Mouse (Mus musculus): ENCODE data around the gene Bcas3. TPM values are rescaled to one million over a fixed set of nuclear protein-coding genes. Genes with fewer than 3 reads are reported as not detected.

Bcas3 gene
- polyA plus RNA-seq, 1 experiment from 2014 or later = 28.0 TPM

GRCm38 (mm10) chr11:85807353-85807752, 454.4 kb downstream of the Bcas3 start:
- Histone ChIP-seq H3K4me3 (ENCODE audit: low read depth, low read length) (no peak overlapping the region), H3K9ac (ENCODE audit: low read depth, low read length) (no peak overlapping the region), H3K9me3 (ENCODE audit: control insufficient read depth, low read length) (no peaks in the 10 kb centered on the region), H3K27ac (replicated peaks; ENCODE audit: low read depth, low read length) (no peak overlapping the region), H3K4me2 (ENCODE audit: low read depth, low read length) (no peak overlapping the region), H3K4me1 (ENCODE audit: control insufficient read depth, insufficient read depth, low read length) (0 out of 2 replicates have a peak, but pooled peaks cover 4% of the 10 kb centered on the region), H3K36me3 (ENCODE audit: control insufficient read depth, insufficient read depth, low read length) (no peaks in the 10 kb centered on the region), H3K27me3 (replicated peaks; ENCODE audit: control insufficient read depth, insufficient read depth, low read length) (no peaks in the 10 kb centered on the region)
- ATAC-seq (ENCODE audit: low read depth) = no peak
- WGBS = 68% methylated on average over 11 of the region's 11 CpGs
- no peak for DNase-seq (ENCODE audit: low spot score)

- 66% methylated on average over 4 of the region's 4 CpGs for WGBS
- H3K4me3 ChIP-seq (ENCODE audit: low read depth, low read length) = no peak overlapping the region
- ATAC-seq (ENCODE audit: low read depth) (no peak), DNase-seq (ENCODE audit: low spot score) (no peak)
- no peaks in the 10 kb centered on the region for H3K9me3 ChIP-seq (ENCODE audit: control insufficient read depth, low read length)
- 0 out of 2 replicates have a peak, but pooled peaks cover 12% of the 10 kb centered on the region for H3K4me1 ChIP-seq (ENCODE audit: control insufficient read depth, insufficient read depth, low read length)
- no peaks in the 10 kb centered on the region for H3K36me3 ChIP-seq (ENCODE audit: control insufficient read depth, insufficient read depth, low read length)
- no peaks in the 10 kb centered on the region for H3K27me3 ChIP-seq (replicated peaks; ENCODE audit: control insufficient read depth, insufficient read depth, low read length)
- H3K9ac ChIP-seq (ENCODE audit: low read depth, low read length) = no peak overlapping the region
- H3K27ac ChIP-seq (replicated peaks; ENCODE audit: low read depth, low read length) = no peak overlapping the region
- H3K4me2 ChIP-seq (ENCODE audit: low read depth, low read length) = no peak overlapping the region
These were observed 458.3 kb downstream of the Bcas3 start for GRCm38 (mm10) chr11:85811229-85811628.

GRCm38 (mm10) chr11:85811676-85812075, 458.7 kb downstream of the Bcas3 start:
- Histone ChIP-seq H3K4me2 (ENCODE audit: low read depth, low read length) (no peak overlapping the region), H3K36me3 (ENCODE audit: control insufficient read depth, insufficient read depth, low read length) (no peaks in the 10 kb centered on the region), H3K4me3 (ENCODE audit: low read depth, low read length) (no peak overlapping the region), H3K27me3 (replicated peaks; ENCODE audit: control insufficient read depth, insufficient read depth, low read length) (no peaks in the 10 kb centered on the region), H3K9me3 (ENCODE audit: control insufficient read depth, low read length) (no peaks in the 10 kb centered on the region), H3K9ac (ENCODE audit: low read depth, low read length) (no peak overlapping the region), H3K27ac (replicated peaks; ENCODE audit: low read depth, low read length) (no peak overlapping the region), H3K4me1 (ENCODE audit: control insufficient read depth, insufficient read depth, low read length) (peaks cover 15% of the 10 kb centered on the region; the same call in 1 of the 2 replicates)
- no peak for ATAC-seq (ENCODE audit: low read depth)
- no peak for DNase-seq (ENCODE audit: low spot score)
- WGBS = 88% methylated on average over 5 of the region's 5 CpGs

- Histone ChIP-seq H3K4me3 (ENCODE audit: low read depth, low read length) (no peak overlapping the region), H3K9me3 (ENCODE audit: control insufficient read depth, low read length) (no peaks in the 10 kb centered on the region), H3K27ac (replicated peaks; ENCODE audit: low read depth, low read length) (no peak overlapping the region), H3K9ac (ENCODE audit: low read depth, low read length) (no peak overlapping the region), H3K4me1 (ENCODE audit: control insufficient read depth, insufficient read depth, low read length) (peaks cover 15% of the 10 kb centered on the region; the same call in 1 of the 2 replicates), H3K36me3 (ENCODE audit: control insufficient read depth, insufficient read depth, low read length) (no peaks in the 10 kb centered on the region), H3K27me3 (replicated peaks; ENCODE audit: control insufficient read depth, insufficient read depth, low read length) (no peaks in the 10 kb centered on the region), H3K4me2 (ENCODE audit: low read depth, low read length) (no peak overlapping the region)
- no peak for ATAC-seq (ENCODE audit: low read depth)
- no peak for DNase-seq (ENCODE audit: low spot score)
- 85% methylated on average over 12 of the region's 12 CpGs for WGBS
These were observed 459.4 kb downstream of the Bcas3 start for GRCm38 (mm10) chr11:85812201-85812966.

GRCm38 (mm10) chr11:85814678-85815077, 461.7 kb downstream of the Bcas3 start:
- Histone ChIP-seq H3K27ac (replicated peaks; ENCODE audit: low read depth, low read length) (no peak overlapping the region), H3K4me1 (ENCODE audit: control insufficient read depth, insufficient read depth, low read length) (peaks cover 15% of the 10 kb centered on the region; the same call in 1 of the 2 replicates), H3K9ac (ENCODE audit: low read depth, low read length) (no peak overlapping the region), H3K27me3 (replicated peaks; ENCODE audit: control insufficient read depth, insufficient read depth, low read length) (no peaks in the 10 kb centered on the region), H3K4me2 (ENCODE audit: low read depth, low read length) (no peak overlapping the region), H3K36me3 (ENCODE audit: control insufficient read depth, insufficient read depth, low read length) (no peaks in the 10 kb centered on the region), H3K4me3 (ENCODE audit: low read depth, low read length) (no peak overlapping the region), H3K9me3 (ENCODE audit: control insufficient read depth, low read length) (no peaks in the 10 kb centered on the region)
- no peak for DNase-seq (ENCODE audit: low spot score)
- ATAC-seq (ENCODE audit: low read depth) = no peak
- 33% methylated on average over 4 of the region's 4 CpGs for WGBS

- Histone ChIP-seq H3K36me3 (ENCODE audit: control insufficient read depth, insufficient read depth, low read length) (no peaks in the 10 kb centered on the region), H3K4me1 (ENCODE audit: control insufficient read depth, insufficient read depth, low read length) (peaks cover 15% of the 10 kb centered on the region; the same call in 1 of the 2 replicates), H3K4me2 (ENCODE audit: low read depth, low read length) (no peak overlapping the region), H3K27ac (replicated peaks; ENCODE audit: low read depth, low read length) (no peak overlapping the region), H3K27me3 (replicated peaks; ENCODE audit: control insufficient read depth, insufficient read depth, low read length) (no peaks in the 10 kb centered on the region), H3K9ac (ENCODE audit: low read depth, low read length) (no peak overlapping the region), H3K4me3 (ENCODE audit: low read depth, low read length) (no peak overlapping the region), H3K9me3 (ENCODE audit: control insufficient read depth, low read length) (no peaks in the 10 kb centered on the region)
- WGBS = 49% methylated on average over 5 of the region's 5 CpGs
- ATAC-seq (ENCODE audit: low read depth) = no peak; the same call in 1 of the 2 replicates
- DNase-seq (ENCODE audit: low spot score) = no peak
These were observed 463.5 kb downstream of the Bcas3 start for GRCm38 (mm10) chr11:85816471-85816870.

- DNase-seq (ENCODE audit: low spot score) (no peak), ATAC-seq (ENCODE audit: low read depth) (no peak)
- H3K27me3 ChIP-seq (replicated peaks; ENCODE audit: control insufficient read depth, insufficient read depth, low read length) = no peaks in the 10 kb centered on the region
- no peak overlapping the region for H3K27ac ChIP-seq (replicated peaks; ENCODE audit: low read depth, low read length)
- 67% methylated on average over 3 of the region's 3 CpGs for WGBS
- H3K9ac ChIP-seq (ENCODE audit: low read depth, low read length) = no peak overlapping the region
- no peak overlapping the region for H3K4me2 ChIP-seq (ENCODE audit: low read depth, low read length)
- no peaks in the 10 kb centered on the region for H3K9me3 ChIP-seq (ENCODE audit: control insufficient read depth, low read length)
- H3K4me1 ChIP-seq (ENCODE audit: control insufficient read depth, insufficient read depth, low read length) = peaks cover 9% of the 10 kb centered on the region; the same call in 1 of the 2 replicates
- no peak overlapping the region for H3K4me3 ChIP-seq (ENCODE audit: low read depth, low read length)
- no peaks in the 10 kb centered on the region for H3K36me3 ChIP-seq (ENCODE audit: control insufficient read depth, insufficient read depth, low read length)
These were observed 465.4 kb downstream of the Bcas3 start for GRCm38 (mm10) chr11:85818401-85818800.

- WGBS = 82% methylated on average over 3 of the region's 3 CpGs
- H3K27me3 ChIP-seq (replicated peaks; ENCODE audit: control insufficient read depth, insufficient read depth, low read length) = no peaks in the 10 kb centered on the region
These were observed 468.0 kb downstream of the Bcas3 start for GRCm38 (mm10) chr11:85820959-85821358.

GRCm38 (mm10) chr11:85821659-85822058, 468.7 kb downstream of the Bcas3 start:
- no peaks in the 10 kb centered on the region for H3K9me3 ChIP-seq (ENCODE audit: control insufficient read depth, low read length)
- no peaks in the 10 kb centered on the region for H3K4me1 ChIP-seq (ENCODE audit: control insufficient read depth, insufficient read depth, low read length)
- no peak overlapping the region for H3K4me2 ChIP-seq (ENCODE audit: low read depth, low read length)
- 79% methylated on average over 9 of the region's 9 CpGs for WGBS
- ATAC-seq (ENCODE audit: low read depth) (no peak), DNase-seq (ENCODE audit: low spot score) (no peak)
- H3K27me3 ChIP-seq (replicated peaks; ENCODE audit: control insufficient read depth, insufficient read depth, low read length) = peaks cover 3% of the 10 kb centered on the region; the same call in 1 of the 2 replicates
- H3K4me3 ChIP-seq (ENCODE audit: low read depth, low read length) = no peak overlapping the region
- H3K9ac ChIP-seq (ENCODE audit: low read depth, low read length) = no peak overlapping the region
- no peak overlapping the region for H3K27ac ChIP-seq (replicated peaks; ENCODE audit: low read depth, low read length)
- H3K36me3 ChIP-seq (ENCODE audit: control insufficient read depth, insufficient read depth, low read length) = no peaks in the 10 kb centered on the region

More at GRCm38 (mm10) chr11:85820959-85821358, 468.0 kb downstream of the Bcas3 start:
- Histone ChIP-seq H3K4me1 (ENCODE audit: control insufficient read depth, insufficient read depth, low read length) (peaks cover 3% of the 10 kb centered on the region; the same call in 1 of the 2 replicates), H3K4me3 (ENCODE audit: low read depth, low read length) (no peak overlapping the region), H3K4me2 (ENCODE audit: low read depth, low read length) (no peak overlapping the region), H3K27ac (replicated peaks; ENCODE audit: low read depth, low read length) (no peak overlapping the region), H3K9me3 (ENCODE audit: control insufficient read depth, low read length) (no peaks in the 10 kb centered on the region), H3K36me3 (ENCODE audit: control insufficient read depth, insufficient read depth, low read length) (no peaks in the 10 kb centered on the region), H3K9ac (ENCODE audit: low read depth, low read length) (no peak overlapping the region)
- DNase-seq (ENCODE audit: low spot score) (no peak), ATAC-seq (ENCODE audit: low read depth) (no peak)
